Comparison of ENCODE assay signal across 11 mouse cellular contexts in genomic region chr4:134316390-134316789, GRCm38 (mm10). TPM values are rescaled to one million over a fixed set of nuclear protein-coding genes. Genes with fewer than 3 reads are reported as not detected.
A peak's percentile ranks its signal among the peaks of the same experiment; 100 is the strongest.
DNase-seq lines count a peak whose midpoint lies in the region; ATAC-seq and TF ChIP-seq lines count a peak whose summit lies in the region.
"Had no signal": no experiment of that assay in that cellular context is flagged by ENCODE, and none has a peak within 500 bp of the region (broad histone marks: within the 10 kb centered on the region; RNA-seq: fewer than 3 reads in every experiment).

No protein-coding gene starts in this region.

- TF ChIP-seq POLR2A in lung, adult 2 months (IDR thresholded peaks at IDR 0.05; ENCODE audit: borderline replicate concordance, extremely low read depth, low read depth, low read length) = no peak

- peak; percentile 32 for DNase-seq in lung, postnatal 10 days
- DNase-seq in lung, adult 2 months = no peak
- DNase-seq in gastrocnemius, postnatal 25 days = peak; percentile 69
- peak; percentile 22 for DNase-seq in kidney, postnatal 0 days (ENCODE audit: low spot score)
- peak; percentile 55 for DNase-seq in yolk sac, embryonic 10.5 days (ENCODE audit: low spot score)
- no peak for DNase-seq in ovary, adult 18-20 months (ENCODE audit: low spot score)
- no peak for DNase-seq in spleen, adult 18-20 months

- ATAC-seq in kidney, postnatal 0 days (replicated peaks; ENCODE audit: low FRiP score, low read depth) = no peak

- H3K4me2 ChIP-seq in kidney, postnatal 0 days (ENCODE audit: low read length) = no peak overlapping the region
- H3K4me2 ChIP-seq: embryonic facial prominence, embryonic 12.5 days had no signal

- H3K9me3 ChIP-seq in kidney, postnatal 0 days (replicated peaks; ENCODE audit: low read length) = no peaks in the 10 kb centered on the region
- H3K9me3 ChIP-seq: embryonic facial prominence, embryonic 12.5 days had no signal

- no peaks in the 10 kb centered on the region for H3K36me3 ChIP-seq in kidney, postnatal 0 days (ENCODE audit: insufficient read depth, low read length)
- H3K36me3 ChIP-seq: embryonic facial prominence, embryonic 12.5 days had no signal

- H3K9ac ChIP-seq in kidney, postnatal 0 days (ENCODE audit: low read depth, low read length) = no peak overlapping the region
- H3K9ac ChIP-seq: embryonic facial prominence, embryonic 12.5 days had no signal

- 41% methylated on average over 16 of the region's 16 CpGs for WGBS in lung, adult 2 months
- 49% methylated on average over 16 of the region's 16 CpGs for WGBS in kidney, postnatal 0 days

- H3K4me1 ChIP-seq in lung, adult 2 months (ENCODE audit: control insufficient read depth, insufficient read depth, low read length) = no peaks in the 10 kb centered on the region
- H3K4me1 ChIP-seq in kidney, postnatal 0 days (replicated peaks; ENCODE audit: insufficient read depth, low read length) = no peaks in the 10 kb centered on the region

- H3K4me3 ChIP-seq in lung, adult 2 months (replicated peaks; ENCODE audit: extremely low read depth, low read depth, low read length) = no peak overlapping the region
- no peak overlapping the region for H3K4me3 ChIP-seq in kidney, postnatal 0 days (replicated peaks; ENCODE audit: low read depth, low read length)
- H3K4me3 ChIP-seq: embryonic facial prominence, embryonic 12.5 days; left cerebral cortex, adult 2 months; megakaryocyte, embryonic 14.5 days had no signal

- H3K27ac ChIP-seq in kidney, postnatal 0 days = no peak overlapping the region
- H3K27ac ChIP-seq: embryonic facial prominence, embryonic 12.5 days; left cerebral cortex, adult 2 months had no signal

- H3K27me3 ChIP-seq in kidney, postnatal 0 days (ENCODE audit: insufficient read depth, low read length) = no peaks in the 10 kb centered on the region
- H3K27me3 ChIP-seq: embryonic facial prominence, embryonic 12.5 days had no signal

- TF ChIP-seq CTCF in lung, adult 2 months (IDR thresholded peaks at IDR 0.05; ENCODE audit: insufficient read depth, low read length) = no peak
- TF ChIP-seq CTCF in kidney, postnatal 0 days (IDR thresholded peaks at IDR 0.05; ENCODE audit: low read depth) = no peak

RNA-seq across cellular contexts. Expression of gene Trim63, which starts 1.5 kb away (rescaled TPM):
- polyA plus RNA-seq in lung, adult 2 months (2012; rRNA removed) = 2.0 and 4.6 TPM in 2 replicates
- 100 to 1,000 TPM; 113 to 253 TPM for total RNA-seq in gastrocnemius, postnatal 25 days (2021)
- polyA plus RNA-seq in kidney, postnatal 0 days (2015; fragmentation: Nextera tagmentation; extraction: Ambion mirVana) = 2.4 and 2.7 TPM in 2 replicates
- total RNA-seq: neutrophil, adult 5-6 weeks had no signal

RNA-seq across cellular contexts. Expression of gene Slc30a2, which starts 26.6 kb away (rescaled TPM):
- polyA plus RNA-seq in lung, adult 2 months (2012; rRNA removed) = 0.41 and 0.51 TPM in 2 replicates
- total RNA-seq in gastrocnemius, postnatal 25 days (2021) = 1 to 10 TPM; 1.4 to 7.2 TPM
- 0.48 and 0.82 TPM in 2 replicates for polyA plus RNA-seq in kidney, postnatal 0 days (2015; fragmentation: Nextera tagmentation; extraction: Ambion mirVana)
- total RNA-seq: left cerebral cortex, adult 2 months; neutrophil, adult 5-6 weeks had no signal

RNA-seq across cellular contexts. Expression of gene Pdik1l, which starts 28.7 kb away (rescaled TPM):
- polyA plus RNA-seq in lung, adult 2 months (2012; rRNA removed) = 2.3 and 4.3 TPM in 2 replicates
- total RNA-seq in gastrocnemius, postnatal 25 days (2021) = 1 to 10 TPM; 2.3 to 3.8 TPM
- 12.5 and 14.1 TPM in 2 replicates for polyA plus RNA-seq in kidney, postnatal 0 days (2015; fragmentation: Nextera tagmentation; extraction: Ambion mirVana)

Comparison
In these comparisons a context has a peak if more than half of its experiments do, and no peak if none do; other contexts are left out.
1. DNase-seq: peak in lung, postnatal 10 days (single experiment), gastrocnemius, postnatal 25 days (single experiment), kidney, postnatal 0 days (single experiment) and yolk sac, embryonic 10.5 days (single experiment); none in lung, adult 2 months (single experiment), ovary, adult 18-20 months (single experiment) and spleen, adult 18-20 months (0 of 2).